Mouse (Mus musculus): ENCODE data around the gene Nxf2.
"Not testable (repeated sequence)": the region's sequence is repeated elsewhere in the genome, so short reads cannot be mapped to it uniquely, and the experiment has no call there.

Gene Nxf2

DNA sequence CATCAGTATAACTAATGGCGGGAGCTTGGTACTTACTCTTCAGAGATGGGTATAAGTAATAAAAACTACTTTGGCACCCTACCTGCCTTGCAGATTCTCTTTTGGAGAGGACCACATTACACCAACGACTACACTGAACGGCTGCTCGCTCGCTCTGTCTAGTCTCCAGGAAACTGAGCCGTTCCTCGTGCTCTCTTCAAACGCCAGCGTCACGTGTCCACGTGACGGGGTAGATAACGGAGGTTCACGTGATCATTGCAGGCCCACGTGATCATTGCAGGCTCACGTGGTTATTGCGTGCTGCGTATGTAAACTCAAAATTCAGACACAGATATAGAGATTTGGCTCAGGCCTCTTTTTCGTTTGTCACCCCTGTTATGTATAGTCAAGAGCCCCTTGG is at the start of gene Nxf2:
Gene Nxf2 (minus strand): TSS at position 209 of the 400 bp plus-strand sequence.
- DNase-seq (ENCODE audit: low spot score in 2 of 2): no peak

DNA sequence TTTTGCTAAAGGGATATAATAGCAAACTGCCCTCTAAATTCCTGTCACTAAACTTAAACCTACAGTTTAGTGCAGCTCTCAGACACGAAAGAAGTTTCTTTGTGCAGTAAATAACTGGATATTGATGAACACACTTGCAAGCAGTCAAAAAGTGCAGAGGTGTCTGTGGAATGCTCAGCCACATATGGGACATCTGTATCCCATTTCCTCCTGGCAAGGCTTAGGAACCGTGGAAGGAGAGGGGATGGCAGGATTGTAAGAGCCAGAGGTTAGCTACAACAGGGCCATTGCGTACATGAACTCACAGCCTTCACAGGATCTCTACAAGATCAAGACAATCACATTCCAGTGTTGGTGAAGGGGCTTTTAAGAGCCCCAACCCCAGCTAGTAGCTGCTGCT is 46.8 kb upstream of the Nxf2 start:
- no peak for DNase-seq (ENCODE audit: low spot score in 2 of 2)

DNA sequence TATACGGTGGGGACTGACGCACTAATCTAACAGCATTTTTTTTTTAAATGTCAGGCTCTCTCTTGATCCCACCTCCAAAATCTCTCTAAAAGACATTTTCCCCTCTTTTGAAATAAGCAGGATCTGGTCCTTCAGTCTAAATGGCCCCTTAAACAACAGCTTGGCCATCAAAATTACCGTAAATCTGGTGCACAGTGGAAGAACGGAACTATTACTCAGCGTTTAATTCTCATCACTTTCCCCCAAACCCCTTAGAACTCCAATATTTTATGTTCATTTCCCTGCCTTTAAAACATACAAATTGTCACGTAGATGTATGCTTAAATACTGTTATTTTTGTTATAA is 44.9 kb upstream of the Nxf2 start:
- no peak for DNase-seq (ENCODE audit: low spot score in 2 of 2)

DNA sequence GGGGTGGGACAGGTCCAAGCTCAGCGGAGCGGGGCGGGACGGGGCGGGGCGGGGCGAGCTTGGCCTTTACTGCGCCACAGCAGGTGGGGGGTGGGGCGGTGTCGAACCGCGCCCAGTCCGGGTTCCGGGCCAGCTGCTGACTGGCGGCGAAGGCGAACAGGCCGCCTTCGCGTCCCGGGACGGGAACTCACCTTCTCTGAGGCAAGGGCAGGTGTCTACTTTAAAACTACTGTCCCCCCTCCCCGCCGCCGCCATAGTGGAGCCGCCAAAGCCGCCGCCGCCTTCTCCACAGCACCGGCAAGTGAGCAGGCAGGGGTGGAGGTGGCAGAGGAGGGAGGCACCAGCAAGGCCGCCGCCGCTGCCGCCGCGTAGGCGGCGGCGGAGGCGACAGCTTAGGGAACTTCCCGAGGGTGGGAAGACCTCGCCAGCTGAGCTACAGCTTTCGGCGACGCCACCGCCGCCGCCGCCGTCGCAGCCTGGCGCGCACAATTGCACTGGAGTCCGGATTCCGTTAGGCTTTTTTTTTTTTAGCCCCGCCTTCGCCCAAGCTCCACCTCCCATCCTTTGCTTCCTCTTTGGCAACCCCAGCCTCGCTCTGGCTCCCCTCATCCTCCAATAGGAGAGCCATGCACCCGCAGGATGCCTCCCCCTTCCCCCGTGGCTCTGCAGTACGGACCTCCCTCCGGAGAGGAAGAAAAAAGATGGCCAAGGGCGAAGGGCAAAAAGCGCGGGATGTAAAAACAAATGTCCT is 44.3 kb upstream of the Nxf2 start, which contains the start of gene Zmat1:
Gene Zmat1 (minus strand): TSS at position 490 of the 751 bp plus-strand sequence.
- peak; percentile 73 to 89 for DNase-seq (ENCODE audit: low spot score in 2 of 2)

DNA sequence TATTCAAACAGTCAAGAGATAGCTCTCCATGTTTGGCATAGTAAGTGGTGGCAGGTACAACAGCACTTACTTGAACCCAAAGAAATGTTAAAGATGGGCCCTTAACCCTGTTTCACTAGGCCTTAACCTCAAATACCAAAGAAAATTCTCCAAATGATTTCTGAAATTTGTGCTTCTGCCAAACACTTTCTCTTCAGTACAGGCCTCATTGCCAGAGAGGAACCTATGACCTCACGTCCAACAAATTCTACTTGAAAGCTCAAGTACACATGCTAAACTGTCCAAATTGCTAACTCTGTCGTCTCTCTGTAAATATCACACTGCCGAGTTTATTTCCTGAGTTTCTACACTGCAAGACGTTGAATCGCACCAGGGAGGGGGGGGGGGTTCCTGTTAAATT is 43.5 kb upstream of the Nxf2 start:
- no peak for DNase-seq (ENCODE audit: low spot score in 2 of 2)

DNA sequence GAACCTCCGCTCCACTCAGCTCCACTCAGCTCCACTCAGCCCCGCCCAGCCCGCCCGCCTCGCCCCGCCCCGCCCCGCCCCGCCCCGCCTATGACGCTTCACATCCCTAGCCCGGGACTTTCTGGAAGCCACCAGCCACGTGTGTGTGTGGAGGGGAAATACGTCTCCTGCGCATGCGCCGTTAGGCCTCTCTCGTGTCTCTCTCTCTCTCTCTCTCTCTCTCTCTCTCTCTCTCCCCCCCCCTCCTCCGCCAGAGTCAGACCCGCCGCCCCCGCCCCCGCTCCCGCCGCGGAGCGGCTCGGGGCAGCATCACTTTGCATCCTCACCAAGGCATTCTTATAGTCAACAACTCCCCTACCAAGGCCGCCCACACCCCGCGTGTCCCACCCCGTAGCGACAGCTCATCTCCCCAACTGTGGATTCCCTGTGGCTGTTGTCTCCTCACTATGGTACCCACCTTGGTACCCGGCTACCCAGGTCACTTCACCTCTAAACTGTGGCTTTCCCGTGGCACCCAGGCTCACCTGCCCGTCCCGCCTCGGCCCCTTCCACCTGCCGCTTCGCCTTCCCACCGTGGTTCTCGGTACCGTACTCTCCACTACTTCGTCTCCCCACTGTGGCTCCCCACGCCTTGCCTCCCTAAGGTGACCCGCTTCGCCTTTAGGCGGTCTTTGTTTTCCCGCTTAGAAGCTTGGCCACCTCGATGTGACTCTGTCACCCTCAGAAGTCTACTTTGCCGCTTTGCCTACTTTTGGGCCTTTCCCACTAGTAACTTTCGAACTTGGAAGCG is 1.1 kb downstream of the Nxf2 start:
- peak; percentile 1 to 13 for DNase-seq (ENCODE audit: low spot score in 2 of 2)

- peak in 1 of 2 experiments; percentile 3 for DNase-seq (ENCODE audit: low spot score in 2 of 2)
Observed at GRCm38 (mm10) chrX:134930361-134930760, 34.2 kb downstream of the Nxf2 start.

DNA sequence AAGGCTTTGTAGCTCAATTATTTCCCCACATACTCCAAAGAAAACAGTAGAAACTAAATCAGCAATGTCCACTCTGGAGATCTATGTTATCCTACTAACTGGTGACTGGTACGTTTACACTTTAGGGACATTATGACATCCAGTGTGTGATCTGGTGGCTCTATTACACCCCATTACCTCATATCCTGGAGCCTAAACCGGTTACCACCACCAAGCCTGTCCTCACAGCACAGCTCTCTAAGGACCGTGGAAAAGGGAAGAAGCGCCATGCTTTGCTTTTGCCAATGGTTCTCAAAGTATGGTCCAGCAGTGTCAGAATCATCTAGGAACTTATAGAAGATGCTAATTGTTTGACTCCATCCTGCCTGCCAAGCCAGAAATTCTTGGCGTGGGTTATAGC is 34.6 kb downstream of the Nxf2 start:
- DNase-seq (ENCODE audit: low spot score in 2 of 2): no peak

DNA sequence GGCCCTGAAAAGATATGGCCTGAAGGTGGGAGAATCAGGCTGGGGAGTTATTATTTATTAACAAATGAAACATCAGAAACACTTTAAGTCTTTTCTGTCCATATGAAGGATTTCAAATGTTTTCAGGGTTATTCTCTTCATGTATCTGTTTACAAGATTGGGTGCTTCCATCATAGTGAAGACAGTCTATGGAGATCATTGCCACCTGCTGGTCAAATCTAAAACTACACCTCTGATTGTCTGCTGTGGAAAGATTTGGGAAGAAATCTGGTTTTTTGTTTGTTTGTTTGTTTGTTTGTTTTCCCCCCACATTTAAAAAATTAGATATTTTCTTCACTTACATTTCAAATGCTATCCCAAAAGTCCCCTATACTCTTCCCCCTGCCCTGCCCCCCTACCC is 39.5 kb downstream of the Nxf2 start:
- no peak for DNase-seq (ENCODE audit: low spot score in 2 of 2)

DNA sequence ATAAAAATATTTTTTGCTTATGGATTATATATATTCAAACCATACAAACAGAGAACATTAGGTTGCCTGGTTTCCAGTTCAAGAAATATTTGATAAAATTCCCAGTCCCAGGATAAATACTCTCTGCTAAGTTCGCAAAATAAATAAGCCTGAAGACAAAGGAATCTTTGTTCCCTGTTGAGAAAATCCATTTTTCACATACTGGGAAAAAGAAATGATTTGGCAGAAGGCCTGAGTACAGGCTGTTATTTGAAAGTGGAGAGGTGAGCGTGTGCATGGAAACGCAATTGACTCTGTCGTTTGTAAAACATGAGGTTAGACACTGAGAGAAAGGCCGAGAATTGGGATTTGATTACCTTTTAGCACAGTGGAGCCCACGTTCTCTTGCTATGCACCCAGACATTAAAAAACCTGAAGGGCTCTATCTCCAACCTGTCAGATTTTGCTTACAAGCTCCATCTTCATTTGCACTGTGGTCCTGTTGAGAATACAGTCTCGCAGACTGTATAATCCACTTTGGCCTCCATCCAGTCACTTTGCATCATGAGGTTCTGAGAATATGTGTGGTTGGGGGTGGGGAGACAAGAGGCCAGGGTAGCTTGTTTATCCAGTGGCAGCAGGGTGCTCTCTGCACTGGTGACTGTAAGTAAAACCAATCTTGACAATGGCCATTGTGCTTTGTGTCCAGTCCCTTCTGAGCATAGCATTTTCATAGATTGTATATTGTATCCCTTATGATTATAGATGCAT is 40.7 kb downstream of the Nxf2 start:
- no peak for DNase-seq (ENCODE audit: low spot score in 2 of 2)

GRCm38 (mm10) chrX:134919220-134919619 is 45.3 kb downstream of the Nxf2 start:
- DNase-seq (ENCODE audit: low spot score in 2 of 2): no peak

DNA sequence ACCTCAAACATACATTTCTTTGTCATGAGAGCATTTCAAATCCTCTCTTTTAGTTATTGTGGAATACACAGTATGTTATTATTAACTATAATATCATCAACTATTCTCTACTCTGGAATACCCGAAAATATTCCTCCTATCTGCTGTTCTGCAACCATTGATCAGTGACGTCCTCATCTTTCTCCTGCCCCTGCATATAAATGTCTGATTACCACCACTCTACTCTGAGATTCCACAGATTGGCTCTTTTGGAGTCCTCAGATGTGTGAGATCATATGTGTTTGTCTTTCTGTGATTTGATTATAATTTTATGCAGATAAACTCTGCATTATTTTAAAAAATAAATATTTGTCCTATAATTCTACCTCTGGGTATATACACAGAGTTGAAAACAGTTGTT is 48.8 kb downstream of the Nxf2 start:
- DNase-seq (ENCODE audit: low spot score in 2 of 2): no peak

- not testable (repeated sequence) for DNase-seq (ENCODE audit: low spot score in 2 of 2)
Observed at GRCm38 (mm10) chrX:134915315-134915714, 49.2 kb downstream of the Nxf2 start.

DNA sequence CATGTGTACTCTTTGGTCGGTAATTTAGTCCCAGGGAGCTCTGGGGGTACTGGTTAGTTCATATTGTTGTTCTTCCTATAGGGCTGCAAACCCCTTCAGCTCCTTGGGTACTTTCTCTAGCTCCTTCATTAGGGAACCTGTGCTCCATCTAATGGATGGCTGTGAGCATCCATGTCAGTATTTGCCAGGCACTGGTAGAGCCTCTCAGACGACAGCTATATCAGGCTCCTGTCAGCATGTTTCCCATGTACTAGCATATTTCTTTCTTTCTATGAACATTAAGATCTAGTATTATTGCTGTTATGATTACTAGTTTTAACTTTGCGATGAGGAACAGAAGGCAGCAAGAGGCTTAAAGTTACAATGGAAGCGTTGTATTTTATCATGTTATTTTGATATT is 49.7 kb downstream of the Nxf2 start:
- DNase-seq (ENCODE audit: low spot score in 2 of 2): no peak

DNA sequence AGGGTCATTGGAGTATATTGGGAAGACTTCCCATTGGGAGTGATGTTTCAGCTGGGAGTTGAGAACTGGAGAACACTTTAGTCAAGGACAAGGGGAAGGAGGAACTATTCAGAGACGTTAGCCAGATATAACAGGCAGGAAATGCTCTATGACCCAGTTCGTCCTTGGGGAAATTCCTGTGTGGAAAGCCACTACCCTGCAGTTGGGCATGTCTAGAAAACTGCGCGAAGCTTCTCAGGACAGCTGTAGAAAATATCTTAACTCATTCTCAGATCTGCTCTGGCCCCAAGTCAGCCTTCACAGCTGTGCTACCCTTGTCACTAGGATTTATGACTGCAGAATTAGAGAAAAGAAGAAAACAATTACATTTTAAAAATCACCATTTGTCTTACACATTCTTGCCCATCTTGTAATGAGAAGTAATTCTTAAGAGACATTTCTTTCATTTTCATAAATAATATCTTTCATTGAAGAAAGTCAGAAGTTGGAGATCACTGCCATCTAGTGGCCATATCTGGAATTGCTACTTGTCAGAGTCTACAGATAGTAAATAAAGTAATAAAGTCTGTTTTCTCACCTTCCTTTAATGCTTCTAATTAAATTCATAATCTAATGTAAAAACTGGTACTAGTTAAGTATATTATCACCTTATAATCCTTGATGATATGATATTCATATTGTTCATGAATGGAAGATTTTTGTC is 51.2 kb downstream of the Nxf2 start:
- peak; percentile 2 for DNase-seq (ENCODE audit: low spot score in 2 of 2)

- DNase-seq (ENCODE audit: low spot score in 2 of 2): no peak
Observed at GRCm38 (mm10) chrX:134912805-134913204, 51.7 kb downstream of the Nxf2 start.

DNA sequence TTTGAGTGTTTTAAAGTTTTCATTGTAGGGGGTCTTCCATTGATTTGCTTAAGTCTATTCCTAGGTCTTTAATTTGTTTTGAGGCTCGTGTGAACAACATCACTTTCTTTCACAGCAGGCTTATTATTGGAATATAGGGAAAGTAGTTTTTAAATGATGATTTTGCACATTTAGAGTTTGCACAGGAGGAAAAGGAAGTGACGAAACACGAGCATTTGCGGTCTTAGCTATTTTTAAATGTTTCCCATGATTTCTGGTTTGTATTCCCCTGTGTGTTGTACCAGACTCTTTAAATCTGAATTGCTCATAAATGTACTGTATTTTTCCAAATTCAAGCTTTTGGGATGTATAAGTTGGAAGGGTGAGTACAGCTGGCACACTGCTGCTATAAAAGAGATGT is 54.2 kb downstream of the Nxf2 start:
- DNase-seq (ENCODE audit: low spot score in 2 of 2): no peak

All from urinary bladder, postnatal 36 days (tissue).